Mouse (Mus musculus): ENCODE measurements around the gene Sfta2. TPM values are rescaled to one million over a fixed set of nuclear protein-coding genes. Genes with fewer than 3 reads are reported as not detected.

Sfta2 gene
- total and polyA plus RNA-seq, 2 experiments, result not detected

DNA sequence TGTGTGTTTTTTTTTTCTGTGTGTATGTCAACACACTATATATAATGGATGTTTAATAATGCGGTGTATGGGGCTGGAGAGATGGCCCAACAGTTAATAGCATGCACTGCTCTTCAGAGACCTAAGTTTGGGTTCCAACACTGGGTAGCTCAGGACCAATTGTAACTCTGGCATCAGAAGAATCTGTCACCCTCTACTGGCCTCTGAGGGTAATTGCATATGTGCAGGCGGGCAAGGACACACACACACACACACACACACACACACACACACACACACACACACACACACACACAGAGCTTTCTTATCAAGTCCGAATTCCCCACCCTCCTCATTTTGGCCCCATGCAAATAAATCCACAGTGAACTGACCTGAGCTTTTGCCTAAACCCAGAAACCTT, 33.9 kb downstream of the Sfta2 start:
- Histone ChIP-seq H3K4me3 (ENCODE audit: insufficient read depth, low read depth, low read length) (no peak overlapping the region), H3K27ac (replicated peaks; ENCODE audit: insufficient read depth, low read depth, low read length) (no peak overlapping the region), H3K4me1 (ENCODE audit: control insufficient read depth, insufficient read depth, low read length) (no peaks in the 10 kb centered on the region), H3K79me2 (ENCODE audit: control insufficient read depth, insufficient read depth, low read length) (no peaks in the 10 kb centered on the region), H3K9ac (ENCODE audit: low read depth, low read length) (no peak overlapping the region), H3K36me3 (ENCODE audit: control insufficient read depth, insufficient read depth, low read length) (no peaks in the 10 kb centered on the region), H3K27me3 (ENCODE audit: control insufficient read depth, insufficient read depth, low read length) (peaks cover 3% of the 10 kb centered on the region; the same call in 1 of the 2 replicates)
- DNase-seq (ENCODE audit: extremely low read depth, low read depth, low spot score), result no peak
- 64% methylated on average over 3 of the region's 3 CpGs for WGBS
- TF ChIP-seq CTCF (IDR thresholded peaks at IDR 0.05; ENCODE audit: low read depth, low read length) (0 out of 2 replicates have a peak, but pooled peaks have one; percentile 9), POLR2A (IDR thresholded peaks at IDR 0.05; ENCODE audit: extremely low read depth, insufficient read depth, low read length) (no peak)

GRCm38 (mm10) chr17:35635699-35636111, 34.4 kb downstream of the Sfta2 start:
- Histone ChIP-seq H3K4me3 (ENCODE audit: insufficient read depth, low read depth, low read length) (peak overlapping the region; percentile 38; the same call in 1 of the 2 replicates), H3K27ac (replicated peaks; ENCODE audit: insufficient read depth, low read depth, low read length) (no peak overlapping the region), H3K9ac (ENCODE audit: low read depth, low read length) (no peak overlapping the region), H3K27me3 (ENCODE audit: control insufficient read depth, insufficient read depth, low read length) (peaks cover 3% of the 10 kb centered on the region; the same call in 1 of the 2 replicates), H3K4me1 (ENCODE audit: control insufficient read depth, insufficient read depth, low read length) (no peaks in the 10 kb centered on the region), H3K79me2 (ENCODE audit: control insufficient read depth, insufficient read depth, low read length) (no peaks in the 10 kb centered on the region), H3K36me3 (ENCODE audit: control insufficient read depth, insufficient read depth, low read length) (no peaks in the 10 kb centered on the region)
- WGBS, result 2% methylated on average over 15 of the region's 15 CpGs
- peak; percentile 41 for DNase-seq (ENCODE audit: extremely low read depth, low read depth, low spot score)
- TF ChIP-seq CTCF (IDR thresholded peaks at IDR 0.05; ENCODE audit: low read depth, low read length) (peak; percentile 79), POLR2A (IDR thresholded peaks at IDR 0.05; ENCODE audit: extremely low read depth, insufficient read depth, low read length) (no peak)

- H3K27me3 ChIP-seq (ENCODE audit: control insufficient read depth, insufficient read depth, low read length), result peaks cover 3% of the 10 kb centered on the region; the same call in 1 of the 2 replicates
- H3K27ac ChIP-seq (replicated peaks; ENCODE audit: insufficient read depth, low read depth, low read length), result no peak overlapping the region
- no peak overlapping the region for H3K4me3 ChIP-seq (ENCODE audit: insufficient read depth, low read depth, low read length)
- H3K79me2 ChIP-seq (ENCODE audit: control insufficient read depth, insufficient read depth, low read length), result no peaks in the 10 kb centered on the region
- no peaks in the 10 kb centered on the region for H3K4me1 ChIP-seq (ENCODE audit: control insufficient read depth, insufficient read depth, low read length)
- 37% methylated on average over 5 of the region's 5 CpGs for WGBS
- H3K9ac ChIP-seq (ENCODE audit: low read depth, low read length), result no peak overlapping the region
- no peak for DNase-seq (ENCODE audit: extremely low read depth, low read depth, low spot score)
- H3K36me3 ChIP-seq (ENCODE audit: control insufficient read depth, insufficient read depth, low read length), result no peaks in the 10 kb centered on the region
- TF ChIP-seq CTCF (IDR thresholded peaks at IDR 0.05; ENCODE audit: low read depth, low read length) (no peak), POLR2A (IDR thresholded peaks at IDR 0.05; ENCODE audit: extremely low read depth, insufficient read depth, low read length) (no peak)
Measured at GRCm38 (mm10) chr17:35636363-35636762, 35.0 kb downstream of the Sfta2 start.

DNA sequence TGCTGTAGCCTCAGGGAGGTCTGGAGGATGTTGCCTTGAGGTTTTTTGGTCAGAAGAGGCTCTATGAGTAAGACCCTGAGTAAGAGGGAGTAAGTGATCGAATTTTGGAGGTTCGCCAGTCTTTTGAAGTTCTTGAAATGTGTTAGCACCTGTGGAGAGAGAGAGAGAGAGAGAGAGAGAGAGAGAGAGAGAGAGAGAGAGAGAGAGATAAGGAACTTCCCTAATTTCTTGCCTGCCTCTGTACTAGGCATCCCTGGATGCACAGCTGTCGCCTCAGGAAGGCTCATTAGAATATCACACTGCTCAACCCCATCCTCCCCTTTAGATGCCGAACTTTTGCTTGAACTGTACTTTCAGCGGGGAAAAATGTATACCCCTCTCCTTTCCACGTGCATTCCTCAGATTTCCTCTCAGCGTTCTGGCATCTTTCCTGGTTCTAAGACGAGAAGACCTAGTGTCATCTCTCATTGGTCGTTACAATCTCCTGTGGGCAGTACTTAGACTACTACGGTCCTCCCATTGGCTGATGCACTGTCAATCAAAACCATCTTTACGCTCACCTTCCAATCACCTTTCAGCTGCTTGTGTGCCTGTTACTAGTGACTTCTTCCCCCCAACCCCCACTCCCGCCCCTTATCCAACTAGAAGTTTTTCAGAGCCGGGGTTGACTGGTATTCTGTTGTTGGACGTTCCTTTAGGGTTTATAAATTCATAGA, 37.3 kb downstream of the Sfta2 start:
- TF ChIP-seq POLR2A (IDR thresholded peaks at IDR 0.05; ENCODE audit: extremely low read depth, insufficient read depth, low read length) (no peak), CTCF (IDR thresholded peaks at IDR 0.05; ENCODE audit: low read depth, low read length) (no peak)
- peak; percentile 35 for DNase-seq (ENCODE audit: extremely low read depth, low read depth, low spot score)
- Histone ChIP-seq H3K27ac (replicated peaks; ENCODE audit: insufficient read depth, low read depth, low read length) (no peak overlapping the region), H3K36me3 (ENCODE audit: control insufficient read depth, insufficient read depth, low read length) (no peaks in the 10 kb centered on the region), H3K4me1 (ENCODE audit: control insufficient read depth, insufficient read depth, low read length) (no peaks in the 10 kb centered on the region), H3K27me3 (ENCODE audit: control insufficient read depth, insufficient read depth, low read length) (peaks cover 3% of the 10 kb centered on the region; the same call in 1 of the 2 replicates), H3K4me3 (ENCODE audit: insufficient read depth, low read depth, low read length) (no peak overlapping the region), H3K79me2 (ENCODE audit: control insufficient read depth, insufficient read depth, low read length) (no peaks in the 10 kb centered on the region), H3K9ac (ENCODE audit: low read depth, low read length) (no peak overlapping the region)
- WGBS, result 27% methylated on average over 14 of the region's 14 CpGs

DNA sequence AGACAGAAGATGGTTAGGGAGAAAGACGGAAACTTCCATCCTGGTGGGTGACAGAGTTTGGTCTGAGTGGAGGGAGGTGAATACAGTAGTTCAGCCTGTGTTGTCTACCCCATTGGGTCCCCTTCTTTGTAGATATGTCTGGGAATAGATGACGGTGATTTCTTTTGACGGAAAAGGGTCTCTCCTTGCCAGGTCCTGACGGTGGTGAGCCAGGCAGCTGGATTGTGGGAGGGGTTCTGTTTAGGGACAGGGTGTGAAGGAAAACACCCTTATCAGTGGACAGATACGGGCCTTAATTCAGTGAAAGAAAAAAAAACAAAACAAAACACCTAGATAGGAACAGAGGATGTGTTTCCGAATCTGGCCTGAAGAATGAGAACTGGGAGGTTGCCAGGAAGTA, 38.0 kb downstream of the Sfta2 start:
- no peak for TF ChIP-seq CTCF (IDR thresholded peaks at IDR 0.05; ENCODE audit: low read depth, low read length)
- no peak for TF ChIP-seq POLR2A (IDR thresholded peaks at IDR 0.05; ENCODE audit: extremely low read depth, insufficient read depth, low read length)
- Histone ChIP-seq H3K4me3 (ENCODE audit: insufficient read depth, low read depth, low read length) (no peak overlapping the region), H3K27ac (replicated peaks; ENCODE audit: insufficient read depth, low read depth, low read length) (no peak overlapping the region), H3K36me3 (ENCODE audit: control insufficient read depth, insufficient read depth, low read length) (no peaks in the 10 kb centered on the region), H3K4me1 (ENCODE audit: control insufficient read depth, insufficient read depth, low read length) (no peaks in the 10 kb centered on the region), H3K79me2 (ENCODE audit: control insufficient read depth, insufficient read depth, low read length) (no peaks in the 10 kb centered on the region), H3K27me3 (ENCODE audit: control insufficient read depth, insufficient read depth, low read length) (peaks cover 3% of the 10 kb centered on the region; the same call in 1 of the 2 replicates), H3K9ac (ENCODE audit: low read depth, low read length) (no peak overlapping the region)
- 65% methylated on average over 6 of the region's 6 CpGs for WGBS
- no peak for DNase-seq (ENCODE audit: extremely low read depth, low read depth, low spot score)

Measured in liver, adult 2 months (tissue).